In the genomic region with DNA sequence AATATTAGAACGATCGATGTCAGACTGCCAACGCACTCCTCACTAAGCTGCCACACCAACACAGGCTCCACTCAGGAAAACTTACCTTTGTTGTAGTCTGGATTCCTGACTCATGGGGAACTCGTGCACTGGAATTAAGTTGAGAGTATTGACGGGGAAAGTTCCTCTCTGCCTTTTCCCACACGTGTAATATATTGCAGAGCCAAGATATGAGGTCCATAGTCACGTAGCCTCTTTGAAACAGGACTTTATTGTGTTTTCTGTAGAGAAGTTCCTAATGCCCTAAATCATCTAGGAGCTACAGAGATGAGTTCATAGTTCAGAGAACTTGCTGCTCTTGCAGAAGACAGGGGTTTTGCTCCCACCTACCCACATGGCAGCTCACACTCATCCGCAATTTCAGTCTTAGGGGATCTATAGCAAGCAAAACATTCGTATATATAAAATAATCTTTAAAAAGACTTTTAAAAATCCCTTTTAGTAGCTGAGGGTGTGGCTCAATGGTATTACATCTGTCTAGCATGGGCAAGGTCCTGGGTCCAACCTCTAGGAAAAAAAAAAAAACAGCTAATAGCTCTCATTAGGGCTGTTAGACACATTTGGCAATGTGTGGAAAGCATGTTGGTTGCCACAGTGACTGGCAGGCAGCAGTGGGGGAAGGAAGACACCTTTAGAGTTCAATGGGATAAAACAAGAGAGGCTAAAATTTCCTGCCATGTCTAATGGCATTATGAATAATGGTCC, we compare ENCODE assay signal across 19 mouse cellular contexts.
"Had no signal": no experiment of that assay in that cellular context is flagged by ENCODE, and none has a peak within 500 bp of the region (broad histone marks: within the 10 kb centered on the region; RNA-seq: fewer than 3 reads in every experiment).

No protein-coding gene starts in this region.

- H3K27me3 ChIP-seq: midbrain, embryonic 12.5 days; neural tube, embryonic 13.5 days; neural tube, embryonic 15.5 days; stomach, embryonic 15.5 days had no signal

- H3K4me3 ChIP-seq: midbrain, embryonic 10.5 days; midbrain, embryonic 12.5 days; myocyte; neural tube, embryonic 13.5 days; neural tube, embryonic 15.5 days; stomach, embryonic 15.5 days had no signal

- H3K4me2 ChIP-seq: lung, embryonic 14.5 days; midbrain, embryonic 12.5 days; neural tube, embryonic 13.5 days; neural tube, embryonic 15.5 days; stomach, embryonic 15.5 days had no signal

- H3K9me3 ChIP-seq: midbrain, embryonic 10.5 days; midbrain, embryonic 12.5 days; neural tube, embryonic 13.5 days; neural tube, embryonic 15.5 days; stomach, embryonic 15.5 days had no signal

- DNase-seq: lung, adult 18-20 months; lung, embryonic 14.5 days; lung, postnatal 10 days; lung, postnatal 4 days; midbrain, embryonic 14.5 days; retina, postnatal 1 day; right cerebral cortex, adult 18-20 months; right cerebral cortex, postnatal 25 days; thymus, adult 2 months; thymus, postnatal 25 days; thymus, postnatal 4 days had no signal

- H3K27ac ChIP-seq: midbrain, embryonic 10.5 days; midbrain, embryonic 12.5 days; neural tube, embryonic 13.5 days; neural tube, embryonic 15.5 days; stomach, embryonic 15.5 days; stomach, postnatal 0 days had no signal

- H3K9ac ChIP-seq: lung, embryonic 14.5 days; midbrain, embryonic 12.5 days; neural tube, embryonic 13.5 days; neural tube, embryonic 15.5 days; stomach, embryonic 15.5 days had no signal

- H3K4me1 ChIP-seq: midbrain, embryonic 10.5 days; midbrain, embryonic 12.5 days; neural tube, embryonic 13.5 days; neural tube, embryonic 15.5 days; stomach, embryonic 15.5 days had no signal

- ATAC-seq: midbrain, embryonic 16.5 days had no signal

- H3K36me3 ChIP-seq: midbrain, embryonic 10.5 days; midbrain, embryonic 12.5 days; neural tube, embryonic 13.5 days; neural tube, embryonic 15.5 days; stomach, embryonic 15.5 days had no signal
